Mouse (Mus musculus) small intestine, adult 2 months (tissue): ENCODE measurements at regions not wholly inside any gene's neighbourhood (a gene's known extent, or its start where the extent isn't known, plus 50 kb on each side); places are given as distances from the start of the nearest gene placed in this dataset.

Experiments used
- CTCF ChIP-seq: fragments of 200-500 bp; IDR thresholded peaks from 2 replicates; pipeline ENCODE4 v1.5.1; 2012; ENCODE audit warnings: low read depth, mild to moderate bottlenecking, control low read depth, inconsistent platforms, low read length, moderate library complexity, mixed read lengths; ENCODE audit not compliant: insufficient replicate concordance, insufficient read length; ENCODE audit errors: extremely low read depth
- POLR2A ChIP-seq: fragments of 200-500 bp; IDR thresholded peaks from 2 replicates; pipeline ENCODE4 v1.6.1; 2012; ENCODE audit warnings: low read depth, mild to moderate bottlenecking, control low read depth, inconsistent platforms, low read length, moderate library complexity

DNA sequence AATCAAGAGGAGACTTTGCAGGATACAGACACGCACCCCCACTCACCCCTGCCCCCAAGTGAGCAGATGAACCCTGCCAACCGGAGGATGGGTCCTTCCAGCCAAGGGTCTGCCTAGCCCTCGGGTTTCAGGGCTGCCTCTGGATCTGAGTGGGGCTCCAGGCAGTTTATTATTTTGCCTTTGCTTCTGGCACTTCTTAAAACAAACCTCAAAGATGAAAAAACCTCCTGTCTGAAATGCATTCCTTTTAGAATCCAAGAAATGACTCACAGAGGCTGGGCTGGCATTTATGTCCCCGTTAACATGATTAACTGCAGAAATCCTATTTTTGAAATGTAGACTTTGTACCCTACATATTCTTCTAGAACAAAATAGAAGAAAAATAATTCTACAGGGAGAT lies 76.3 kb downstream of the Ets2 start:
- TF ChIP-seq POLR2A (no peak), CTCF (no peak)
